8 mouse cellular contexts compared by ENCODE assay signal in genomic region chr5:75157038-75157437, GRCm38 (mm10). TPM values are rescaled to one million over a fixed set of nuclear protein-coding genes. Genes with fewer than 3 reads are reported as not detected.
DNase-seq lines count a peak whose midpoint lies in the region; ATAC-seq lines count a peak whose summit lies in the region.

No protein-coding gene starts in this region.

- peak overlapping the region; percentile 75 for H3K9ac ChIP-seq in heart, embryonic 14.5 days (ENCODE audit: low read length)
- peak overlapping the region; percentile 71 for H3K9ac ChIP-seq in lung, embryonic 16.5 days (ENCODE audit: low read length)

- peaks cover 13% of the 10 kb centered on the region for H3K27me3 ChIP-seq in heart, embryonic 14.5 days (ENCODE audit: control insufficient read depth, insufficient read depth, low read length)
- H3K27me3 ChIP-seq in lung, embryonic 16.5 days (ENCODE audit: control insufficient read depth, insufficient read depth, low read depth, low read length): peaks cover 7% of the 10 kb centered on the region

- H3K36me3 ChIP-seq in heart, embryonic 14.5 days (ENCODE audit: control insufficient read depth, insufficient read depth, low read length): no peaks in the 10 kb centered on the region
- H3K36me3 ChIP-seq in lung, embryonic 16.5 days (ENCODE audit: control insufficient read depth, insufficient read depth, low read length): no peaks in the 10 kb centered on the region

- peak overlapping the region; percentile 95 for H3K4me2 ChIP-seq in heart, embryonic 14.5 days (ENCODE audit: low read length)
- H3K4me2 ChIP-seq in lung, embryonic 16.5 days (ENCODE audit: low read depth, low read length): peak overlapping the region; percentile 81

- peak overlapping the region; percentile 55 to 56 for H3K4me3 ChIP-seq in heart, embryonic 14.5 days (ENCODE audit: control insufficient read depth in 1 of 2, insufficient read depth in 1 of 2, low read depth in 1 of 2, low read length in 2 of 2)
- H3K4me3 ChIP-seq in lung, embryonic 16.5 days (ENCODE audit: low read length): peak overlapping the region; percentile 51

- H3K27ac ChIP-seq in heart, embryonic 14.5 days (replicated peaks in 1 of 2; ENCODE audit: control insufficient read depth in 1 of 2, insufficient read depth in 1 of 2, low read depth in 2 of 2, low read length in 2 of 2): peak overlapping the region; percentile 51 to 67; a peak in 3 of 4 replicates
- peak overlapping the region; percentile 59; the same call in 1 of the 2 replicates for H3K27ac ChIP-seq in lung, embryonic 16.5 days (ENCODE audit: low read length)

- peak; percentile 41 for ATAC-seq in frontal cortex, adult (ENCODE audit: low TSS enrichment)
- ATAC-seq in heart, embryonic 14.5 days (ENCODE audit: insufficient number of reproducible peaks, insufficient read depth, low FRiP score, low read depth): no peak
- no peak for ATAC-seq in lung, embryonic 16.5 days (ENCODE audit: low read depth)

- H3K9me3 ChIP-seq in heart, embryonic 14.5 days (ENCODE audit: control insufficient read depth, low read length): no peaks in the 10 kb centered on the region
- H3K9me3 ChIP-seq in lung, embryonic 16.5 days (ENCODE audit: control insufficient read depth, low read length): no peaks in the 10 kb centered on the region

- 1% methylated on average over 3 of the region's 3 CpGs for WGBS in heart, embryonic 14.5 days
- WGBS in lung, embryonic 16.5 days: under 1% methylated on average over 3 of the region's 3 CpGs

- no peak for DNase-seq in frontal cortex, postnatal 25 days (ENCODE audit: low spot score in 2 of 2)
- DNase-seq in T-cell, adult 2 months (ENCODE audit: low spot score): peak; percentile 61
- peak; percentile 81 for DNase-seq in embryo, embryonic 11 days
- DNase-seq in kidney, postnatal 10 days: peak; percentile 72
- peak; percentile 93 for DNase-seq in retina, embryonic 14.5 days (ENCODE audit: low spot score)

- H3K4me1 ChIP-seq in heart, embryonic 14.5 days (ENCODE audit: control insufficient read depth in 2 of 2, insufficient read depth in 2 of 2, low read length in 2 of 2): peaks cover 8 to 12% of the 10 kb centered on the region in 2 experiments; a peak in 3 of 4 replicates
- 0 out of 2 replicates have a peak, but pooled peaks cover 3% of the 10 kb centered on the region for H3K4me1 ChIP-seq in lung, embryonic 16.5 days (replicated peaks; ENCODE audit: control insufficient read depth, insufficient read depth, low read length)

RNA-seq across cellular contexts. Expression of gene Pdgfra, which starts 4.9 kb away (rescaled TPM):
- 19.6 and 24.5 TPM in 2 replicates for polyA plus RNA-seq in heart, embryonic 14.5 days (2014; fragmentation: Nextera tagmentation; extraction: Ambion mirVana)
- 53.3 and 53.6 TPM in 2 replicates for polyA plus RNA-seq in lung, embryonic 16.5 days (2015; fragmentation: Nextera tagmentation; extraction: Ambion mirVana)

Comparison
In these comparisons a context has a peak if more than half of its experiments do, and no peak if none do; other contexts are left out.
1. DNase-seq: peak in T-cell, adult 2 months (single experiment), embryo, embryonic 11 days (single experiment), kidney, postnatal 10 days (single experiment) and retina, embryonic 14.5 days (single experiment); none in frontal cortex, postnatal 25 days (0 of 2).